Mouse (Mus musculus) lung, postnatal 0 days (tissue): ENCODE data around the gene Pou6f1. TPM values are rescaled to one million over a fixed set of nuclear protein-coding genes. Genes with fewer than 3 reads are reported as not detected.

Experiments
- ATAC-seq: fragments of 200-750 bp; cut with Nextera tagmentation; 2 replicates; pipeline ENCODE4 v1.8.0; 2017; ENCODE audit warnings: moderate library complexity
- DNase-seq: peaks from one replicate; pipeline ENCODE4 v3.0.0-alpha.2; 2016; ENCODE audit warnings: low spot score
- H3K27ac ChIP-seq: fragments of 300-500 bp; sonication (generic); 2 replicates; pipeline ENCODE4 v1.5.1; 2014; ENCODE audit warnings: antibody characterized with exemption, mild to moderate bottlenecking, low read length, mixed read lengths
- H3K27me3 ChIP-seq: fragments of 300-500 bp; sonication (generic); replicated peaks from 2 replicates; pipeline ENCODE4 v1.6.1; 2014; ENCODE audit warnings: low read length, mixed read lengths; ENCODE audit not compliant: insufficient read depth
- H3K36me3 ChIP-seq: fragments of 300-500 bp; sonication (generic); 2 replicates; pipeline ENCODE4 v1.6.1; 2014; ENCODE audit warnings: low read length, mixed read lengths; ENCODE audit not compliant: insufficient read depth
- H3K4me1 ChIP-seq: fragments of 300-500 bp; sonication (generic); 2 replicates; pipeline ENCODE4 v1.6.1; 2014; ENCODE audit warnings: antibody characterized with exemption, low read depth, low read length, mixed read lengths; ENCODE audit not compliant: insufficient read depth
- H3K4me2 ChIP-seq: fragments of 300-500 bp; sonication (generic); replicated peaks from 2 replicates; pipeline ENCODE4 v1.6.1; 2014; ENCODE audit warnings: low read depth, mild to moderate bottlenecking, low read length, moderate library complexity, mixed read lengths
- H3K4me3 ChIP-seq: fragments of 300-500 bp; sonication (generic); 2 replicates; pipeline ENCODE4 v1.5.1; 2014; ENCODE audit warnings: low read depth, low read length
- H3K9ac ChIP-seq: fragments of 300-500 bp; sonication (generic); replicated peaks from 2 replicates; pipeline ENCODE4 v1.6.1; 2014; ENCODE audit warnings: low read depth, mild to moderate bottlenecking
- H3K9me3 ChIP-seq: fragments of 300-500 bp; sonication (generic); 2 replicates; pipeline ENCODE4 v1.6.1; 2016; ENCODE audit warnings: low read length, mixed read lengths
- CTCF ChIP-seq: IDR thresholded peaks from 2 replicates; pipeline ENCODE4 v1.5.1; 2016; ENCODE audit warnings: antibody characterized with exemption, mild to moderate bottlenecking
- EP300 ChIP-seq: IDR thresholded peaks from 2 replicates; pipeline ENCODE4 v1.6.1; 2016; ENCODE audit warnings: antibody characterized with exemption, mild to moderate bottlenecking, control low read depth
- WGBS: fragments of 180-500 bp; shearing (Covaris S2); extraction: QIAGEN DNeasy Blood & Tissue Kit; methylation state at CpG from one replicate; pipeline ENCODE4 v1.1.7; 2014; 5-methylcytosine and 5-hydroxymethylcytosine counted together
- polyA plus RNA-seq: library from polyadenylated mRNA; unstranded; fragments of >200 nt; fragmentation: Nextera tagmentation; extraction: Ambion mirVana; gene quantifications from 2 replicates; pipeline ENCODE4 v1.2.1, GENCODE M21; 2015

Gene Pou6f1
- 6.4 and 7.6 TPM in 2 replicates for polyA plus RNA-seq

GRCm38 (mm10) chr15:100599276-100600046 is at the start of gene Pou6f1:
TSS of gene Pou6f1 (minus strand) at chr15:100599984.
- TF ChIP-seq EP300 (no peak), CTCF (no peak)
- Histone ChIP-seq H3K9ac (peak within 1 kb of the TSS; percentile 82), H3K4me1 (no peaks in the 10 kb centered on the region), H3K4me3 (peak within 1 kb of the TSS; percentile 75), H3K9me3 (no peaks in the 10 kb centered on the region), H3K27me3 (no peaks in the 10 kb centered on the region), H3K36me3 (no peaks in the 10 kb centered on the region), H3K27ac (peak within 1 kb of the TSS; percentile 85), H3K4me2 (peak within 1 kb of the TSS; percentile 74)
- DNase-seq (peak; percentile 74), ATAC-seq (peak; percentile 66)
- under 1% methylated on average over 41 of the region's 76 CpGs for WGBS

GRCm38 (mm10) chr15:100646161-100646560 is 46.4 kb upstream of the Pou6f1 start:
- H3K9ac ChIP-seq = no peak overlapping the region

GRCm38 (mm10) chr15:100642451-100642850 is 42.7 kb upstream of the Pou6f1 start:
- H3K27ac ChIP-seq = no peak overlapping the region
- no peak for DNase-seq
- 89% methylated on average over 7 of the region's 7 CpGs for WGBS
- H3K9ac ChIP-seq = no peak overlapping the region
- no peaks in the 10 kb centered on the region for H3K4me1 ChIP-seq
- no peak for ATAC-seq
- no peaks in the 10 kb centered on the region for H3K9me3 ChIP-seq
- no peak overlapping the region for H3K4me3 ChIP-seq
- no peaks in the 10 kb centered on the region for H3K36me3 ChIP-seq
- no peaks in the 10 kb centered on the region for H3K27me3 ChIP-seq
- H3K4me2 ChIP-seq = no peak overlapping the region
- TF ChIP-seq EP300 = no peak
- TF ChIP-seq CTCF = no peak

More at GRCm38 (mm10) chr15:100646161-100646560, 46.4 kb upstream of the Pou6f1 start:
- H3K27me3 ChIP-seq = no peaks in the 10 kb centered on the region
- H3K4me2 ChIP-seq = no peak overlapping the region
- no peaks in the 10 kb centered on the region for H3K4me1 ChIP-seq
- no peak overlapping the region for H3K27ac ChIP-seq
- no peak for DNase-seq
- no peaks in the 10 kb centered on the region for H3K36me3 ChIP-seq
- ATAC-seq = no peak
- H3K9me3 ChIP-seq = no peaks in the 10 kb centered on the region
- 72% methylated on average over 6 of the region's 6 CpGs for WGBS
- no peak overlapping the region for H3K4me3 ChIP-seq
- TF ChIP-seq CTCF (no peak), EP300 (no peak)

GRCm38 (mm10) chr15:100641226-100641810 is 41.5 kb upstream of the Pou6f1 start:
- ATAC-seq (no peak), DNase-seq (no peak)
- Histone ChIP-seq H3K9ac (no peak overlapping the region), H3K36me3 (no peaks in the 10 kb centered on the region), H3K4me3 (no peak overlapping the region), H3K27me3 (no peaks in the 10 kb centered on the region), H3K4me1 (peaks cover 3% of the 10 kb centered on the region; the same call in 1 of the 2 replicates), H3K9me3 (no peaks in the 10 kb centered on the region), H3K4me2 (no peak overlapping the region), H3K27ac (no peak overlapping the region)
- 48% methylated on average over 10 of the region's 16 CpGs for WGBS
- TF ChIP-seq EP300 (no peak), CTCF (no peak)

- ATAC-seq (no peak), DNase-seq (no peak)
- H3K36me3 ChIP-seq = no peaks in the 10 kb centered on the region
These were observed 40.4 kb upstream of the Pou6f1 start for GRCm38 (mm10) chr15:100639972-100640750.

GRCm38 (mm10) chr15:100637661-100638060 is 37.9 kb upstream of the Pou6f1 start:
- Histone ChIP-seq H3K9ac (no peak overlapping the region), H3K27me3 (no peaks in the 10 kb centered on the region), H3K36me3 (no peaks in the 10 kb centered on the region), H3K27ac (no peak overlapping the region), H3K4me3 (no peak overlapping the region), H3K4me1 (peaks cover 3% of the 10 kb centered on the region; the same call in 1 of the 2 replicates), H3K9me3 (no peaks in the 10 kb centered on the region), H3K4me2 (peak overlapping the region; percentile 93)
- ATAC-seq (no peak), DNase-seq (peak; percentile 61)
- TF ChIP-seq EP300 (no peak), CTCF (peak; percentile 63)
- 17% methylated on average over 6 of the region's 6 CpGs for WGBS

More at GRCm38 (mm10) chr15:100639972-100640750, 40.4 kb upstream of the Pou6f1 start:
- Histone ChIP-seq H3K27ac (no peak overlapping the region), H3K9me3 (no peaks in the 10 kb centered on the region), H3K4me1 (peaks cover 3% of the 10 kb centered on the region; the same call in 1 of the 2 replicates), H3K4me2 (no peak overlapping the region), H3K4me3 (no peak overlapping the region), H3K9ac (no peak overlapping the region), H3K27me3 (no peaks in the 10 kb centered on the region)
- TF ChIP-seq CTCF (no peak), EP300 (no peak)
- 59% methylated on average over 16 of the region's 16 CpGs for WGBS
